Mouse (Mus musculus): ENCODE results near the gene Uhrf1bp1l. TPM values are rescaled to one million over a fixed set of nuclear protein-coding genes. Genes with fewer than 3 reads are reported as not detected.

The Uhrf1bp1l gene
- polyA plus RNA-seq, 1 experiment, result 43.0 TPM

DNA sequence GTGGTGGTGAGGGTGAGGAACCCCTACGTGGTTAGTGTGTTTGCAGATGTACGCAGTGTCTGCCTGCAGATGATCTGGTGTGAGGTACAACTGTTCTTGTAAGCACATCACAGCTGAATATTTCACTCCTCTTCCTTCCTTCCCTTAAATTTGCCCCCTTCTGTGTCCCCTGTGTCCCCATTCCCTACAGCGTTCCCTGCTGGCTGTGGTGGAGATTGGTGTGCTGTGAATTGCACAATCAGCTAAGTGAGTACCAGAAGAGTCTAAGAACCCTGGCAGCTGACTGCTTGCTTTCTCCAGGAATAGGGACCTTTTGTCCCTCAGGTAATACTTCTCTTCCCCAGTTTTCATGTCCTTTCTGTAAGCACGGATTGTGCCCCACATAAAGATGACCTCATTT is 10.4 kb downstream of the Uhrf1bp1l start:
- Histone ChIP-seq H3K36me3 (ENCODE audit: control insufficient read depth, insufficient read depth, low read length) (no peaks in the 10 kb centered on the region), H3K27me3 (ENCODE audit: control insufficient read depth, insufficient read depth, low read length) (no peaks in the 10 kb centered on the region), H3K4me3 (ENCODE audit: control insufficient read depth, low read depth, low read length) (no peak overlapping the region), H3K4me1 (ENCODE audit: control insufficient read depth, insufficient read depth, low read length) (no peaks in the 10 kb centered on the region), H3K27ac (ENCODE audit: control insufficient read depth, insufficient read depth, low read depth, low read length) (no peak overlapping the region)
- TF ChIP-seq POLR2A (IDR thresholded peaks at IDR 0.05; ENCODE audit: control insufficient read depth, low read depth, low read length), result no peak
- TF ChIP-seq CTCF (IDR thresholded peaks at IDR 0.05; ENCODE audit: control insufficient read depth, insufficient read depth, insufficient replicate concordance, low read depth, low read length), result no peak

DNA sequence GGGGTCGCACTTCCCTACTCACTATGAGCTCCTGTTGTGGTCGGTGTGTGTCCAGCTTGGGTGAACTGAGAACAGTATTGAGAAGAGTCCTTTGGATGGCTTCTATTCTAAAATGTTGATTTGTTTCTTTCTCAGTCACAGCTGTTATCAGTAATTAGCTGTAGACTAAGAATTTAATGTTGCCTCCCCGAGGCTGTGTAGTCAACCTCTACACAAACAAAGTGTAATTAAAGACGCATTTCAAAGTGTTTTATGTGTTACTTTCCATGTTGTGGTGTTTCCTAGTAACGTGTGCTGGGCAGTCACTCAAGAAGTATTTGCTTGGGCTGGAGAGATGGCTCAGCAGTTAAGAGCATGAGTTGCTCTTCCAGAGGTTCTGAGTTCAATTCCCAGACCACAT is 16.0 kb downstream of the Uhrf1bp1l start:
- Histone ChIP-seq H3K27ac (ENCODE audit: control insufficient read depth, insufficient read depth, low read depth, low read length) (no peak overlapping the region), H3K36me3 (ENCODE audit: control insufficient read depth, insufficient read depth, low read length) (no peaks in the 10 kb centered on the region), H3K27me3 (ENCODE audit: control insufficient read depth, insufficient read depth, low read length) (no peaks in the 10 kb centered on the region), H3K4me1 (ENCODE audit: control insufficient read depth, insufficient read depth, low read length) (no peaks in the 10 kb centered on the region), H3K4me3 (ENCODE audit: control insufficient read depth, low read depth, low read length) (no peak overlapping the region)
- TF ChIP-seq POLR2A (IDR thresholded peaks at IDR 0.05; ENCODE audit: control insufficient read depth, low read depth, low read length), result no peak
- TF ChIP-seq CTCF (IDR thresholded peaks at IDR 0.05; ENCODE audit: control insufficient read depth, insufficient read depth, insufficient replicate concordance, low read depth, low read length), result no peak

- H3K4me3 ChIP-seq (ENCODE audit: control insufficient read depth, low read depth, low read length), result no peak overlapping the region
- no peak for TF ChIP-seq POLR2A (IDR thresholded peaks at IDR 0.05; ENCODE audit: control insufficient read depth, low read depth, low read length)
- no peak for TF ChIP-seq CTCF (IDR thresholded peaks at IDR 0.05; ENCODE audit: control insufficient read depth, insufficient read depth, insufficient replicate concordance, low read depth, low read length)
- no peaks in the 10 kb centered on the region; the same call in 1 of the 2 replicates for H3K4me1 ChIP-seq (ENCODE audit: control insufficient read depth, insufficient read depth, low read length)
- no peaks in the 10 kb centered on the region for H3K27me3 ChIP-seq (ENCODE audit: control insufficient read depth, insufficient read depth, low read length)
- no peaks in the 10 kb centered on the region for H3K36me3 ChIP-seq (ENCODE audit: control insufficient read depth, insufficient read depth, low read length)
- H3K27ac ChIP-seq (ENCODE audit: control insufficient read depth, insufficient read depth, low read depth, low read length), result no peak overlapping the region
Measured at GRCm38 (mm10) chr10:89764457-89765121, 19.8 kb downstream of the Uhrf1bp1l start.

DNA sequence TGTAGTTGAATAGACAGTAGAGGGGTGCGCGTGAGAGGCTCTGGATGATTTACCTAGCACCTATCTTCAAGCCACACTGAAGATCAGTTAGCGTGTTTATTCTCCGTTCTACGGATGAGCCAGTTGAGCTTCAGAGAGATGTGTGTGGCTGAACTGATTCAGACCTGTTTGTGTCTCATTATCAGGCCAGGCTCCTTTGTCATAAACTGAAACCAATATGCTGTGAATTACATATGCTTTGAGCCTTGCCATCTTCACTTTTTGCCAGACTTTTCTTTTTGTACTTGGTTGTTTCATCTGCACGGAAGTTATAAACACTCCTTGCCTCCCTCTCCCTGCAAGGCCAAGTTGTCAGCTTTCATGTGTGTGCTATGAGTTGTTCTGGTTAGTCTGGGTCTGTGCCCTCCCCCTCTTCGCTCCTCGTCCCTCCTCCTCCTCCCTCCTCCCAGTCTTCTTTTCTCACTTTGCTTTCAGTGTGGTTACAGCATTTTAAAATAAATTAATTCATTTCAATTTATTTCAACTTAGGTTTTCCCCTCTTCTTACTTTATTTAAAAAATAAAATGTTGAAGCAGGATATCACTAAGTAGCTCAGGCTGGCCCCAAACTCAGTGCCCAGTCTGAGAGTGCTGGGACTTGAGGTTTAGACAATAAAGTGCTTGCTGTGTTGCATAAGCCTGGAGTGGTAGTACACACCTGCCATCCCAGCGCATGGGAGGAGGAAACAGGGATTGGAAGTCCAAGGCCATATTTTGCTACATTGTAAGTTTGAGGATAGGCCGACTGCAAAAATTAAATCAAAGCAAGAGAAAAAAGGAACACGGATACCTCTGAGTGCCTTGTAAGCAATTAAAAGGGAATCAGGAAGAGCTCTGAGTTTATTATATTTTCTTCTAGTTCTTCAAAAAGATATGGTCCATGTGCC is 21.3 kb downstream of the Uhrf1bp1l start:
- 0 out of 2 replicates have a peak overlapping the region, but pooled peaks have one; percentile 13 for H3K27ac ChIP-seq (ENCODE audit: control insufficient read depth, insufficient read depth, low read depth, low read length)
- H3K4me1 ChIP-seq (ENCODE audit: control insufficient read depth, insufficient read depth, low read length), result no peaks in the 10 kb centered on the region; the same call in 1 of the 2 replicates
- no peak overlapping the region for H3K4me3 ChIP-seq (ENCODE audit: control insufficient read depth, low read depth, low read length)
- TF ChIP-seq POLR2A (IDR thresholded peaks at IDR 0.05; ENCODE audit: control insufficient read depth, low read depth, low read length), result no peak
- no peak for TF ChIP-seq CTCF (IDR thresholded peaks at IDR 0.05; ENCODE audit: control insufficient read depth, insufficient read depth, insufficient replicate concordance, low read depth, low read length)
- H3K36me3 ChIP-seq (ENCODE audit: control insufficient read depth, insufficient read depth, low read length), result no peaks in the 10 kb centered on the region
- H3K27me3 ChIP-seq (ENCODE audit: control insufficient read depth, insufficient read depth, low read length), result no peaks in the 10 kb centered on the region

DNA sequence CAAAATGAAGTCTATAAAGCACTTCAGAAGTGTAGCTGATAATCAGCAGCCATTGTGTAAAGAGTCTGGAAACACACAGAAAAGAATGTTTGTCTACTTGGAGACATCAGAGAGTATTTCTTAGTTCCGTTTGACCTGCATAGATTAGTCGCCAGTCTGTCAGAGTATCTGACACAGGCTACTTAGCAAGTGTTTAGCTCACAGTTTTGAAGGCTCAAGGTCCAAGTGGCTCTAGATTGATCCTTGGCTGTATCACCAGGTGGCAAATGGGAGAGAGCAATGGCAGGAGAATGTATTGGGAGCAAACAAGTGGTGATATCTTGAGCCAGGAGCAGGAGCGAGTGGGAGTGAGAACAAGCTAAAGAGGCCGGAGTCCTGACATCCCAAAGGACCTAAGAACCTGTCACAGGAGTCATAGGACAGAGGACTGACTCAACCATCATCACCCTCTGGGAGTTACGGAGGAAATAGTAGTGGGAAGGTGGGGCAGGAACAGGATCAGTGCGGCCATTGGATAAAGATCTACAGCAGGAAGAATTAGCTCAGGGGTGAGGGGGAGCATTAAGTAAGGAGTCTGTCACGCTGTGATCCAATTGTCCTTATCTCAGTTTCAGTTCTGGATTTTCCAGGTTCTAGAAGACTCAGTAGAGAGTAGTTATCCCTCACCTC is 23.7 kb downstream of the Uhrf1bp1l start:
- no peak overlapping the region for H3K27ac ChIP-seq (ENCODE audit: control insufficient read depth, insufficient read depth, low read depth, low read length)
- TF ChIP-seq POLR2A (IDR thresholded peaks at IDR 0.05; ENCODE audit: control insufficient read depth, low read depth, low read length) (no peak), CTCF (IDR thresholded peaks at IDR 0.05; ENCODE audit: control insufficient read depth, insufficient read depth, insufficient replicate concordance, low read depth, low read length) (no peak)
- H3K36me3 ChIP-seq (ENCODE audit: control insufficient read depth, insufficient read depth, low read length), result no peaks in the 10 kb centered on the region
- H3K4me1 ChIP-seq (ENCODE audit: control insufficient read depth, insufficient read depth, low read length), result no peaks in the 10 kb centered on the region; the same call in 1 of the 2 replicates
- H3K4me3 ChIP-seq (ENCODE audit: control insufficient read depth, low read depth, low read length), result no peak overlapping the region
- no peaks in the 10 kb centered on the region for H3K27me3 ChIP-seq (ENCODE audit: control insufficient read depth, insufficient read depth, low read length)

DNA sequence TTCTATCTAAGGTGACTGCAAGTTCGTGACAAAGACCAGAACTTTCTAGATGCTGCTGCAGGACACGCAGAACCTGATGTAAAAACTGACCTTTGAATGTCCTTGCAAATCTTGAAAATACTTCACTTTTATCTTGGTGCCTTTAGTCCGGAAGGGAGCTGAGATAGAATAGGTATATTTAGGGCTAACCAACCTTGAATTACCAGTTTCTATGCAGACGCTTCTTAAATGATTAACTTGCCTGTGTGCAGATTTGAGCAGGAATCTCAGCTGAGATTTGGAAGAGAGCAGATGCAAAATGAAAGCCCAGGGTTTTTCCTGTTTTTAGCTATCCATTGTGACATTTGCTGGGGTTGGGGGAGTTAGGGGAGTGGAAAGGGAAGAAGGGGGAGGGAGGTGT is 24.3 kb downstream of the Uhrf1bp1l start:
- no peak for TF ChIP-seq CTCF (IDR thresholded peaks at IDR 0.05; ENCODE audit: control insufficient read depth, insufficient read depth, insufficient replicate concordance, low read depth, low read length)
- no peak for TF ChIP-seq POLR2A (IDR thresholded peaks at IDR 0.05; ENCODE audit: control insufficient read depth, low read depth, low read length)
- no peaks in the 10 kb centered on the region for H3K27me3 ChIP-seq (ENCODE audit: control insufficient read depth, insufficient read depth, low read length)
- no peak overlapping the region for H3K4me3 ChIP-seq (ENCODE audit: control insufficient read depth, low read depth, low read length)
- no peaks in the 10 kb centered on the region for H3K36me3 ChIP-seq (ENCODE audit: control insufficient read depth, insufficient read depth, low read length)
- no peaks in the 10 kb centered on the region; the same call in 1 of the 2 replicates for H3K4me1 ChIP-seq (ENCODE audit: control insufficient read depth, insufficient read depth, low read length)
- no peak overlapping the region for H3K27ac ChIP-seq (ENCODE audit: control insufficient read depth, insufficient read depth, low read depth, low read length)

GRCm38 (mm10) chr10:89771894-89772293 is 27.1 kb downstream of the Uhrf1bp1l start:
- H3K27me3 ChIP-seq (ENCODE audit: control insufficient read depth, insufficient read depth, low read length), result no peaks in the 10 kb centered on the region
- no peak overlapping the region for H3K27ac ChIP-seq (ENCODE audit: control insufficient read depth, insufficient read depth, low read depth, low read length)
- H3K4me3 ChIP-seq (ENCODE audit: control insufficient read depth, low read depth, low read length), result no peak overlapping the region
- H3K36me3 ChIP-seq (ENCODE audit: control insufficient read depth, insufficient read depth, low read length), result no peaks in the 10 kb centered on the region
- H3K4me1 ChIP-seq (ENCODE audit: control insufficient read depth, insufficient read depth, low read length), result no peaks in the 10 kb centered on the region; the same call in 1 of the 2 replicates
- no peak for TF ChIP-seq POLR2A (IDR thresholded peaks at IDR 0.05; ENCODE audit: control insufficient read depth, low read depth, low read length)
- TF ChIP-seq CTCF (IDR thresholded peaks at IDR 0.05; ENCODE audit: control insufficient read depth, insufficient read depth, insufficient replicate concordance, low read depth, low read length), result no peak
